Mouse (Mus musculus): ENCODE measurements around the gene Rras2.

Gene Rras2

DNA sequence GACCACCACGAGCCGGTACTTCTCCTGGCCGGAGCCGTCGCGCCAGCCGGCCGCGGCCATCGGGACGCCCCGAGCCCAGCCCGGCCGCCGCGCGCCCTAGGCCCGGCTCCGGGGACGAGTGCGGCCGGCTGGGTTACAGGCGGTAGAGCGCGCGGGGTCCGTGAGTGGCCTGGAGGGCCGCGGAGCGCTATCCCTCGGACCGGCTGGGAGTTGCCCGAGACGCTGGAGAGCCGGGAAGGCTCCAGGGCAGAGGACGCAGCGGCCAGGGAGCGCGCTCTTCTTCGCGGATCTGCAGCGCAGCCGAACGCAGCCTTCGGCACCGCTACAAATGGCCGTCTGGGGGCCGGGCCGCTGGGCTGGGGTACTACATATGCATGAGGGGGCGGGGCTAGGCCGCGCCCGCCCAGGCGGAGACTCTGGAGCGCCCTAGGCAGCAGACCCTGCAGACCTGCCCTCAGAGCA is at the start of gene Rras2:
Gene Rras2 (minus strand): TSS at position 338 of the 462 bp plus-strand sequence.
- DNase-seq, result peak; percentile 87 to 91

DNA sequence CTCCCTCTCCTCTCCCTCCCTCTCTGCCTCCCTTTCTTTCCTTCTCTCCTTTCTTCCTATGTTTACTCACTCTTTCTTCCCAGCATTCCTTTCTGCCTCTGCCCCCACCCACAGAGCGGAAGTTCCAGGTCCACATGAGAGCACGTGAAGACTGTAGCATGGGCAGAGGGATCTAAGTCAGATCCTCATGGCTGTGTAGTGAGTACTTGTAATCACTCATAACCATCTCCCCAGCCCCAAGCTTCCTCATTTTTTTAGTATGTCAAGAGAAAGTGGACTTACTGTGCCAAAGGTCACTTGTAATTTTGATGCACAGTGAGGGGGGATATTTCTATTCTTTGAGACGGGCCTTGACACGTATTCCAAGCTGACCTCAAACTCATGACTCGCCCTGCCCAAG is 45.4 kb upstream of the Rras2 start:
- DNase-seq, result no peak

DNA sequence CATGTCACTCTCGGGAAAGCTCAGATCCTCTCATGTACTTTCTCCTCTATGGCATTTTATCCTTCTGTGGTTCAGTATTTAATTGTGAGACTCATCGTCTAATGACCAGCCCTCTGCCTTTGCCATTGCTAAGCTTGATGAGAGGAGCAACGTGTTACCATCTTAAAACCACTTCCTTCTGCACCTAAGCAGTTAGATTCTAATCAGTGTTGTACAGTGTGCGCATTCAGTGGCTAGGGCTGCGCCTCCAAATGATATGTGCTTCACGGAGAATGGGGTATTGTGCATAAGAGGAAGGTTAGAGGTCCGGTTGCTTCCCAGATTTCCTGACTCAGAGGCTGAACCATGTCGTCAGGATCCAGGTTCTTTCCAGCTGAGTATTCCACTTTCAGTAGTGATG is 43.5 kb upstream of the Rras2 start:
- DNase-seq, result peak; percentile 26 to 38

DNA sequence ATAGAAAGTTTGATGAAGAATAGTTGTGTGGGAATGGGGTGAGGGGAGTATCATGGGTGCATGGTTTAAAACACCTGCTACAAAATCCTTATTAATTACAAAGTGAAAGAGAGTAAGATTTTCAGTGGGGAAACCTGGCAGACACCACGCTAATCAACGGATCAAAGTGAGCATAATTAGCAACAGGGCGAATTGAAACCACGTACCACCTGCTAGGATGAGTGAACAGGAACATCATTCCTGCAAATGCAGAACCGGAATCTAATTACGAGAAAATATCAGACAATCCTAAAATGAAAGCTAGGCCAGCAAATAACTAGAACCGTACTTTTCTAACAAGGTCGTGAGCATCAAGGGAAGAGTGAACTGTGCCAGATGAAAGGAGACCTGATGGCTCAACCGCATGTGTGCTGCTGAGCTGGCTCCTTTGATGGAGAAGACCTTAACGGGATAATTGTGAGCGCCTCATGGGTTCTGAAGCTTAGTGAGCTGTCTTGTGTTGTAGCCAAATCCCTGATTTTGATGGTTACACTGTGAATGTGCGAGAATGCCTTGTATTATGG is 40.2 kb upstream of the Rras2 start:
- DNase-seq, result peak in 1 of 2 experiments; percentile 22

DNA sequence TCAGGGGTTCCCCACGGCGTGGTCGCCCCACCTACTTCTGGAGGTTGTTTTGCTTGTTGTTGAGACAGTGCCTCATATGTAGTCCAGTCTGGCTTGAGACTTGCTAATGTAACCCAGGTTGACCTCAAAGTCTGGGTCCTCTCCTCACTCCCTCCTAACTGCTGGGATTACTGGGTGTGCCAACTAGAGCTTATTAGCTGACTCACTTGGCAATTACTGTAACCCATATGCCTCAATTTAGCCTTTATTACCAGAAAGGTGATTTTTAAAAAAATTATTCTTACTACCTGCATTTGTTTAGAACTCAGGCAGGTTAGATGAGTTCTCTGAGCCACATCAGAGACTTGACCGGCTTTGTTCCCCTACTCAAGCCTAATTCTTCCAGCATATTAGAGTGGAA is 38.8 kb upstream of the Rras2 start:
- no peak for DNase-seq

DNA sequence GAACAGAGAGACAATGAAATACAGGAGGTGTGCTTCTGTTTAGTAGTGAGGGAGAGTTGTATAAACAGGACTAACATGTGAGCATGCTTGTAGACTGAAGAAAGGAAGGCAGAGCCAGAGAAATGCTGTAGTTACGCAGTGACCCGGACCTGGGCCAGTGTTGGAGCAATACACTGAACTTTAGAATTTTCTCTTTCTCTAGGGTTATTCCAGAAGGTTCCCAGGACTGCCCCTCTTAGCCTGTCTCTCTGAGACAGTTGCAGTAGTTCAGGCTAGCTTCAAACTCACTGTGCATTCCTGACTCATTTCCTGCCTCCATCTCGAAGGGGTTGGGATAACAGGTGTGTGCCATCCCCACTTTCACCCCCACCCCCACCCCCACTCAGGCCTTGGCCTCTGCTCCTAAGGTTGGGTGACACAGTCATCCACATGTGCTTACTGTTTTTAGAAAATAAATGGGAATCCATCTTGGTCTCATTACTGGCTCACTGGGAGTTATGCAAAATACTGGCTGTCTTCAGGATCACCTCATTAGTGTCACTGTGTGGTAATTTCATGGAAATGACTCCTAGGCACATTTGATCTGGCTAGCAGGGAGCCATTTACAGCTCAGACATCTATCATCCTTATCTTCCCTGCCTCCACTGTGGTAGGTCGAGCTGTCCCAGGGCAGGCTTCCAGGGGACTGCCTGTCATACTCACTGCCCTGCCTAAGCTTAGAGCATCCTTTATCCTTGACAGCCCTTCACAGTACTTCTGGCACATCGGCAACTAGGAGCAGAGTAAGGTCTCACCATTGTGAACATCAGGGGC is 37.7 kb upstream of the Rras2 start:
- DNase-seq, result no peak

DNA sequence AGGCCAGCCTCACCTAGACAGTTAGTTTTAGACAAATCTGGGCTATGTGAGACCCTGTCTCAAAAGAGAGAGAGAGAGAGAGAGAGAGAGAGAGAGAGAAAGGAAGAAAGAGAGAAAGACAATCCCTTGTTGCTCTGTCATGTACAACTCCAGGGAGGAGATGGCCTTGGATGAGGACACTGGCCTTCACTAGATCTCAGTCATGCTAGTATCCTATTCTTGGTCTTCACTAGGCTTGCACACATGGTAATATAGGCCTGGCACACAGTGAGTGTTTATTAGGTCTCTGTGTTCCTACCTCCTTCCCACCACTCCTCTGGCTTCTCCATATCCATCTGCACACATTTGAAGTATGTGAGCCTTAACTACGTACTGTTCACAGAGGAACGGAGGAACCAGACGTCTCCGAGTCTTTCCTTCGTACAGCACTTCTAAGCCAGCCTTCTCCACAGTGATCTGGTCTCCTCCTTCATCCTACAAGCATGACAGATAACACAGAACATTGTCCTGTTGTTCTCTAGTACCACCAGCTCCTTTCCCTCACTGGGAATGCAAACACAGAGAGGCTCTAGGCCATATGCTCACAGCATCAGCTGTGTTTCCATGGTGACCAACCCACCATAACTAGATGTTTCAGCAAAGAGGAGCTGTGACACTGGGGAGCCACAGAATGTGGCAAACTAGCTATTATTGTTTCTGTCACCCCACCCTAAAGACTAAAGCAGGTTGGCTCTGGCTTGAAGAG is 33.6 kb upstream of the Rras2 start:
- no peak for DNase-seq

DNA sequence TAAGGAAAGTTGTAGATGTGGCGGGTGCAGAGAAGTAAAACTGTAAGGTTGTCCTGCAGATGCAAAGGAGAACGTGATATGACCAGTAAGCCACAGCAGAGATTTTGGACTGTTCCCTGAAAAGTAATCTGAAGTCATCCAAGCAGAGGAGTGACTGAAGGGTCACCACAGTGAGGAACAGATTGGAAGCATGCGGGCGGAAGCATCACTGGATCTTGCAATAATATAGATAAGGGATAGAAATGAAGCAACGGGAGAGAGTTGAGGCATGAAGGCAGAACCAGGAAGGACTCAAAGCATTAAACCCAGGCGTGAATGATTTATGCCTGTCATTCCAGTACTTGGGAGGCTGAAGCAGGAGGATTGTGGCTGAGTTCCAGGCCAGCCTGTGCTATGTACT is 32.0 kb upstream of the Rras2 start:
- no peak for DNase-seq

DNA sequence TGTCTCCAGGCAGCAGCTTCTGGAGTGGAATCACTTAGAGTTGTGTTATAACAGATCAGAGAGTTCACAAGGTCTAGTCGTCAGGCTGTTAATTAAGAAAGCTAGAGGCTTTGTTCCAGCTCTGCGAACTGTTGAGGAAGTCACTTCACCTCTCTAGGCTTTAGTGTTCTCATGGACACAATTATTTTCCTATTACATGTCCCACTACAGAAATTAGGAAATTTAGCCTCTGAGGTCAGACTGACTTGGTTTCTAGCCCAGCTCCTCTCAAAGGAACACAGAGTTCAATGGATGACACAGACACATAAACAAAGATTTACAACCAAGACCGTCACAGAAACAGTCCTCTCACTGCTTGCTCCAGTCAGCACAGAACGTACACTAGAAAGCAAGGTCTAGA is 31.6 kb upstream of the Rras2 start:
- no peak for DNase-seq

DNA sequence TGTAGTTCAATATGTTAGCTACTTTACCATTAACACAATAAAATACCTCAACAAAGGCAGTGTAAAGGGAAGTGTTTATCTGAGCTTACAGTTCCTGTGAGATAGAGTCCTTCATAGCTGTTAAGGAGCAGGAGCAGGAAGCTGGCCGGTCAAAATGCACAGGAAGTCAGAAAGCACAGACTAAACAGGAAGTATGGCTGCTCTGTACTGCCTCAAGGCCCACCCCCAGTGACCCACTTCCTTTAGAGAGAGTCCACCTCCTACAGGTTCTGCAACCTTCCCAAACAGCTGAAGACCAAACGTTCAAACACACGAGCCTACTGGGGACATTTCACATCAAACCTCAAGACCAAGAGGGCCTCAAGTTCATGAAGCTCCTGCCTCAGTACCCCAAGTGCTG is 28.3 kb upstream of the Rras2 start:
- peak; percentile 14 to 28 for DNase-seq

DNA sequence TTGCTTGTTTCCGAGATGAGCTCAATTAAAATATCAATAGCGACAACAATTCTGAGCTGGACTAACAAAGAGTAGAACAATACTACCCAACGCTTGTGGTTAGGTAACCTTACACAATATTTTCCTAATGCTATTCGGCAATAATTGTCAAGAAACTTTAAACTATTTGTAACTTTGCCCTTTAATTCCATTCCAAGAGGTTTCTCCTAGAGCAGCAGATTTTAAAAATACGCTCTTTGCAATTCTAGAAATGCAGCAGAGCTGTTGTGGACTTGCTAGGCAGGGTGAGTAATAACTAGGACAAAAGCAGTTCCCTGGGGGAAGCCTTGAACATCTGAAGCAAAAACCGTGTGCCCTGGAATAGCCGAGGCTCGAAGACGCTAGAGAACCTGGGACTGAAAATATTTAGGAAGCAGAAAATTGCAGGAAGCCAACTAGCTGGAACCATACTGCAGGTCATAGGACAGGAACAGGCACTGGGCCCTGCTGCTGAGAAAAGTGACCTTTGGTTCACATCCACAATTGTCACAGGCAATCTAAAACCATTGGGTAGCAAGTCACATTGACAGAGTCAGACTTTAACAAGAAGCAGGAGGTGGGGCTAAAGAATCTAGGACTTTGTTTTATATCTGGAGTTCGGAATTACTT is 24.7 kb upstream of the Rras2 start:
- no peak for DNase-seq

DNA sequence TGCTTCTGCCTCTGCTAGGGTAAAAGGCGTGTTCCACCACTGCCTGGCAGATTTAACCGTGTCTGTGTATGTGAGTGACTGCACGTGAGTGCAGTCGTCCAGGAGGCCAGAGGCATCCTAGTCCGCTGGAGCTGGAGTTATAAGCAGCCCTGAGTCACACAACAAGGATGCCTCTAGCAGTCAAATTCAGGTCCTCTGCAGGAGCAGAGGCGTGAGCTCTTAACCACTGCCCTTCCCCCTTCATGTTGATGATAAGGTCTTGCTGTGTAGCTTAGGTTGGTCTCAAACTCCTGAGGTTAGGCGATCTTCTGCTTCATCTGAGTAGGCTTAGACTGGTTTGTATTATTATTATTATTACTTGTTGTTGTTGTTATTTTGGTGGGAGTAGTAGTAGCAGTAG is 22.4 kb upstream of the Rras2 start:
- no peak for DNase-seq

DNA sequence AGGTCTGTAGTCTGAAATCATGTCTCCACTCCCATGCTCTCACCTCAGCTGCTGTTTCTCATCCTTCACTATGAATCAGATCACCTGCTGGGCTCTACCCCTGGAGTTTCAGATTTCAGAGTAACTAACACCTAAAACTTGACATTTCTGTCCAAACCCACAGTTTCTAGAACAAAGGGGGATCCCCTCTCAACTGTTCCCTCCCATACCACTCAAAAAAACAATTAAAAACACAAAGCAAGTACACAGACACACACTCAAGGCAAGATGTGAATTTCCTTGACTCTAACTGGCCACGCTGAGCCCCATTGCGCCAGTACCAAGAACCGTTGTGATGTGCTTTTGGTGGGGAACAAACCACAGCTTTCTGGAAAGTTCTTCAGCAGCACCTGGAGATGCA is 21.8 kb upstream of the Rras2 start:
- DNase-seq, result no peak

DNA sequence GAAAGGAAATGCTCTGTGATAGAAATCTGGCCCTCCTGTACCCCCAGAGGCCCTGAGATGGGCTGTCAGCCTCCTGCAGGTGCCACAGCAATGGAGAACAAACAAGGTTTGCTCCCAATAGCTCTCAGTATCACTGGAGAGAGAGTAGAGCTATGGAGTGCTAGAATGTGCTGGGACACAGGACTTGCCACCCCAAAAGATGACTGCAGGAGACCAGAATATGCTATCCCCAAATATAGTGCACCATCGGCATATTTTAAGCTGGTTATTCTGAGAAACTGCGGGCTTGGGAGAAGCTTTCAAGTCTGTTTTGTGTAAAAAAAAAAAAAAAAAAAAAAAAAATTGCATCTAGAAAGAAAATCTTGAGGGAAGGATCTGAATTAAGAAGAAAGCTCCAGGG is 20.7 kb upstream of the Rras2 start:
- no peak for DNase-seq

DNA sequence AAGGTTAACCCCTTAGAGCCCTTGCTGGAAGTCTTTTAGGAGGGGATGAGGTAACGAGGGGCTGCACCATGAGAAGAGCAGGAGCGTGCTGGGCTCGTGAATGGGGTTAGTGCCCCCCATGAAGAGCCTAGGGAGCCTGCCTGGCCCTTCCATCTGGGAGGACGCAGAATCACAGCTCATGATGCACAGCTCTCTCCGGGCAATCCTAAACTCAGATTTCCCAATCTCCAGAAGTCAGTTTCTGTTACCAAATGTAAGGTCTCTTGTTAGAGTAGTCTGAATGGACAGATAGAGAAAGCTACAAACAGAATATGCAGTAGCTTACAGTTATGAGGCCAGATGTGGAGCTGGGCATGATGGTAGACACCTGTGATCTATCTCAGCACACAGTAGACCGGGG is 17.6 kb upstream of the Rras2 start:
- DNase-seq, result no peak

DNA sequence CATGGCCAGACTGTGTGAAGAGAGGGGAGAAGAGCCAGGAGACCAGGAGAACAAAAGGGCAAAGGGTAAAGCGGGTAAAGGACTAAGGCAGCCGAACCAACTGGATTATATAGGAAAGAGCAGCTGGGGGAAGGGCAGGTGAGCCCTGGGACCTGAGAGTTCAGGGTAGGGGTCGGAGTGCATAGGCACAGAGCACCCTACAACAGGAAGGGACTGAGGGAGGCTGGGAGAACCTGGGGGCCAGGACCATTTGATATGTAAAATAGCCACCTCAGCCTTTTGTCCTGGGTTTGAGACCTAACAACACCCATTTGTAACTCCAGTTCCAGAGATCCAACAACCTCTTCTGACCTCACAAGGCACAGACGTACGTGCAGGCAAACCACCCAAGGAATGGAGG is 16.4 kb upstream of the Rras2 start:
- no peak for DNase-seq

DNA sequence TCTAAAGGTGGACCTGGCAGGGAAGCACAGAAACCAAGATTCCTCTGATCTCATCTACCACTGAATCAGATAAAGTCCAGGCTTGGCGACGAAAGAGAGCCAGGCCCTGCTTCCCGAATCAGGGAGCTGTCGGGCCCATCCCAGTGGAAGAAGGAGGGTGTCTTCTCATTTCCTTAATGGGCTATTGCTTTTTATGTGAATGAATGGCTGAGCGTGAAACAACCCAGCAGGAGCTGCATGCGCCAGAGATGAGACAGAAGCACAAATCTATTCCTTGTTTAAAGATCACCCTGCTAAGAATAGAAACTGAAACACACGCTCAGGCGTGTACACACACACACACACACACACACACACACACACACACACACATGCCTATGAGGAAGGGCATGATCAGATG is 14.7 kb upstream of the Rras2 start:
- DNase-seq, result no peak

DNA sequence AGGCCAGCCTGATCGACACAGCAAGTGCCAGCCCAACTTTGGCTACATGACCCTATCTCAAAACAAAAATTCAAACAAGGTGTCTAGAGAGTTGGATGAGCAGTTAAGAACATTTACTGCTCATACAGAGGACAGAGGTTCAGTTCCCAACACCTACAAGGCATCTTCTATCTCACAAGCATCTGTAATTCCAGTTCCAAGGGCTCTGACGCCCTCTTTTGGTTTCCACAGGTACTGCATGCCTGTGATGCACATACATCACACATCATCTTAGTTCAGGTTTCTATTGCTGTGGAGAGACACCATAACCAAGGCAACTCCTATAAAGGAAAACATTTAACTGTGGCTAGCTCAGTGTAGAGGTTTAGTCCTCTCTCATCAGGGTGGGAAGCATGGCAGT is 11.7 kb upstream of the Rras2 start:
- no peak for DNase-seq

DNA sequence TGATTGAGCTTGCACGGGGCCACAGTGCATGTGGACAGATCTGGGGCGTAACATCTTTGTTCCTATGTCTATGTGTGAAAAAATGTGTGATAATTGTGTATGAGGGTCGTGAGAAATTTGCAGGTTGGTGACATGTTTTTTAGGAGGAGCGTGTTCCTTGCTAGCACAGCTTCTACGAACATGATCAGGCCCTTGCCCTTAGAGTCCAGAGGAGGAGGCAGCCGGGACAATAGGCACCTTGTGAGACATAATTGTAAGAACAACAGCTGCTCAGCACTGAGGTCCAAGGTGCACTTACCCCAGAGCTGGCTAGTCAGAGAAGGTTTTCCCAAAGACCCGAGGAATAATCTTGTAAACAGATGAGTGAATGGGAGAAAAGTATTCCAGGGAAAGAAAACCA is 599 bp upstream of the Rras2 start:
- DNase-seq, result no peak

DNA sequence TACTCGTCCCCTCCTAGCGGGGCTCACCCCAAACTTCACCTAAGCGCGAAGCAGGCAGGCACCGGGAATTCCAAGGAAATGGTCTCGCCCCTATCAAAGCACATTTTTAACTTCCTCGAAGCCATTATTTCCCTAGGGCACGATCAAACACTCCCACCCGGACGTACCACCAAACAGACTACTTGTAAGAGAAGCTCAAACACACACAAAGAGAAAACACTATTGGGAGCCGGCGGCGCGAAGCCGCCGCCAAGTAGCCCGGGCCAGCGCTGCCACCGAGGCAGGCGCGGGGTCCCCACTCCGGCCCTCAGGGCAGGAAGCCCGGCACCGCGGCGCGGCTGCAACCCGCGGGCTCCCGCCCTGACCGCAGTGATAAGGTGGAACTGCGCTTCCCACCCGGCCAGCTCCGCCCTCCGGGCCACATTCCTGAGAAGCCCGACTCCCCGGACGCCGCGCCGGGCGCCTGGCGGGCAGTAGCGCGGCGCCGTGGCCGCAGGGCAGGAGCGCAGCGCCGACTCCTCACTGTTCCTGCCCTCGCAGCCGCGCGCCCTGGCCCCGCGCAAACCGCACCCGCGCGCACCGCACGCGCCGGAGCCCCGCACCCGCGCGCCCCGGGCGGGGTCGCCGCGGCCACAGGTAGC is 750 bp downstream of the Rras2 start:
- DNase-seq, result peak; percentile 54 to 61

DNA sequence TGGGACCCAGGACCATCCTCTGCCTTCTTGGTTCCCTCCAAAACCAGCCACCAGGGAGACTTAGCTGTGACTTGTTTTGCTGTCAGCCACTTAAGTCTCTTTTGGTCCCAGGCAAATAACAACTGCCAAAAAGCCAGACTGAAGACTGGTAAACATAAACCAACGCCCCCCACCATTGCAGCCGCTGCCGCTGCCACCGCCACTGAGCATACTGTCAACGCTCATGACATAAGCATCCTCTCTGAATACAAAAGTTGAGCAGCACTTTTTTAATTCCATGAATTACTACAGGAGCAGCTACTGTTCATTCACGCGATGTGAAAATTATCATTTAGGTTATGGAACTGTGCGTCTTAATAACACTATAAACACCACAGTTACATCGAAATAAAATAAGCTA is 1.6 kb downstream of the Rras2 start:
- DNase-seq, result peak; percentile 22 to 37

DNA sequence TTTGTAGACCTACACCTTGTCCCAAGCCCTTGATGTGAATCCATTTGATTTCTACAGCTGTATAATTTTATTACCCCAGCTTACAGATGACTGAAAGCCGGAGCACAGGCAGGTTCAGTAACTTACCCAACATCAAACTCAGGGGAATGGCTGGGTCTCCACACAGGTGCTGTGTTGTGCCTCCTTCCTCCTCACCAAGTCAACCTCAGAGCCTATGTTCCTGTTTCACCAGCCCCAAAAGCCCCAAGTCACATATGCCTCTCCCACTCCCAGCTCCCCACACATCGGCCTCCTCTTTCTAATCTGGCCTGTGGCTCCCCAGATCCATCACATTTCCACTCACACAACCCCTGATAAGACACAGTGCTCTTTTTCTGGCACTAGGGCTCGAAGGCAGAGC is 2.6 kb downstream of the Rras2 start:
- DNase-seq, result peak in 1 of 2 experiments; percentile 32

DNA sequence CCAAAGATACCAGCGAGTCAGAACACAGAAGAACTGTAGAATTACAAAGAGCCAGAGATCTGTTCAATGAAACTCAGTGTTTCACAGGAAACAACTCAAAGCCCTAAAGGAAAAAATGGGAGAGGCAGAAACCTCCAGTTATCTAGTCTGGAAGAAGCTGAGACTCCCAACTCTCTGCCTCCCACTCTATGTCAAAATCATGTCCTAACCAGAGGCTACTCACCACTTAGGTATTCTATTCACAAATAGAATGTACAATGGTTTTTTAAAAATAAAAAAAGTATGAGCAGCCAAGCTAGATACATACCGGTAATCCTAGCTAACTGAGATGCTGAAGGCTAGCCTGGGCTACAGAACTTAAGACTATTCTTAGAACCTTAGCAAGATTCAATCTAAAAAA is 3.3 kb downstream of the Rras2 start:
- no peak for DNase-seq

All from thymus, postnatal 36 days (tissue).